Mouse (Mus musculus): ENCODE measurements around the gene Shroom1.

Gene Shroom1

DNA sequence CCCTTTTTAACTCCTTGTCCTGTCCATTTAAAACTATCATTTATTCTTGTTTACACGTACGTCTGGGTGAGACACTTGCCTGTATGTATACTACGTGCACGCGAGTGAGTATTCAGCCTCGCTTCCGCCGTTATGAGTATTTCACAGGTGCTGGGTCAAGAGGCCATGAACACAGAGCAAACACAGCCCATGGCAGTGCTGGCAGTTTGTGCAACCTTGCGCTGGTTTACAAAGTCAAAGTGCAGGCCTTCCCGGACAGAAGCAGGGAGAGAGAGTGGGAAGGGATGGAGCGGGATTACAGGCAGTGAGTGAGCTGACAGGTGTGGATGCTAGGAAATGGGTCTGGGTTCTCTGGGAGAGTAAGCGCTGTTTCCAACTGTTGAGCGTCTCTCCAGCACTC is 10.8 kb upstream of the Shroom1 start:
- DNase-seq (ENCODE audit: low read depth, low spot score) = no peak

GRCm38 (mm10) chr11:53447996-53448395 is 9.0 kb upstream of the Shroom1 start:
- DNase-seq (ENCODE audit: low read depth, low spot score) = no peak

DNA sequence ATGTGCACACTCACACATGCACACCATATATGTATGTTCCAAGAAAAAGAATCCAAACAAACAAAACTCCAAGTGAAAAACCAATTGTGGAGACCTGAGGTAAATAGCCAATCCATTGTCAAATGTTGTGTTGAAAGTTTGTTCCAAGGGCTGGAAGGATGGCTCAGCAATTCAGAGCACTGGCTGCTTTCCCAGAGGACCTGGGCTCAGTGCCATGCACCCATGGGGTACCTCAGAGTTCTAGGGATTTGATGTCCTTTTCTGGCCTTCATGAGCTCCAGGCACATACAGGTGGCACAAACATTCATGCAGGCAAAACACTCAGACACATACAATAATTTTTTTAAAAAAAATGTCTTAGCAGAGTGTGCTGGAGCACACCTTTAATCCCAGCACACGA is 8.5 kb upstream of the Shroom1 start:
- no peak for DNase-seq (ENCODE audit: low read depth, low spot score)

DNA sequence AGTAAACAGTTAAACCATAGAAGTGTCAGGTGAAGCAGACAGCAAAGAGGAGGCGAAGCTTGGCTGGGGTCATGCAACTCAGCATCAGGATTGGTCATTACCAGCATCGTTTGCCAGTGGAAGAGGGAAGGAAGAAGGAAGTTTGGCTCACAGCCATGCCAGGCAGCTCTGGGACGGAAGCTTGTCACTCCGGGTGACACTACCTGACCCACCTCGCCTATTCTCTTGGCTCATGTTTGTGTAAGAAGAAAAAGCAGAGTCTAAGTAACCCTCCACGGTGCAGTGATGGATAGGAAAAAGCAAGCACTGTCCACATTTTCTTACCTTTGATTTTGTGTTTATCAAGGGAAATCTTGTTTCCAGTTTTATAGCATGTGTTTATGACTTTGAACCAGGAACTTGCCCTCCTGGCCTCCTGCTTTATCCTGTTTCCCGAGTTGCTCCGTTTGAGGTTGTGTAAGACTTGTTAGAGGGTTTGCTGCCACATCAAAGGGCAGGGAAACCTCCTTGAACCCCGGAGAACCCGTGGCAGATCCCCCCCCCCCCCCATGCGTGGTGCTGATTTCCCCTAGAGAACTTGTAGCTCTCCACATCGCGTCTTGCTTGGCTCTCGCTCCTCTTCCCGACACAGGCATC is 6.8 kb upstream of the Shroom1 start:
- no peak for DNase-seq (ENCODE audit: low read depth, low spot score)

GRCm38 (mm10) chr11:53451361-53451760 is 5.6 kb upstream of the Shroom1 start:
- DNase-seq (ENCODE audit: low read depth, low spot score) = no peak

GRCm38 (mm10) chr11:53452396-53452795 is 4.6 kb upstream of the Shroom1 start:
- no peak for DNase-seq (ENCODE audit: low read depth, low spot score)

- no peak for DNase-seq (ENCODE audit: low read depth, low spot score)
Measured at GRCm38 (mm10) chr11:53453031-53453430, 4.0 kb upstream of the Shroom1 start.

DNA sequence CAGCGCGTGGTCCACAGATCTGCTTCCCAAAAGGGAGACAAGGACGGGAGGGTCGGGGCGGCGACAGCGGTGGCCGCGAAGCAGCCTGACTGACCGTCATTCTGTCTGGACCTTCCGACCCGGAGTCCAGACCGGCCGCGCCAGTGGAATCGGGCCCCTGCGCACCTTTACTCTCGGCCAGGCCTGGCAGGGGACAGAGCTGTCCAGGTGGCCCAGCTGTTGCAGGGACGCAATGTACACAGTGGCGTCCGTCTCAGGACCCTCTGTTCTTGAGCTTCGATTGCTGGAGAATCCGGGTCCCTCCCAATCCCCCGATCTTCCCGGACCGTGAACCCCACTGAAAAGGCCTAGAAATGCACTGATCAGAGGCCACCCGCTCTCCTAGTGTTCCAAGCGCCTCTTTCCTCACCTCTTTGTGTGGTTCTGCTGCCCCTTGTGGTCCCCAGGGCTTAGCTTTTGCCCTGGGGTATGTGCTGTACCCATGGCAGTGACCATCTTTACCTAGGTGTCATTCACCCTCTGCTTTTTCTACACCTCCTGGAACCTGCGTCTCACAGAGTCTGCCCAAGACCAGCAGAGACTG is 458 bp downstream of the Shroom1 start:
- DNase-seq (ENCODE audit: low read depth, low spot score) = no peak

DNA sequence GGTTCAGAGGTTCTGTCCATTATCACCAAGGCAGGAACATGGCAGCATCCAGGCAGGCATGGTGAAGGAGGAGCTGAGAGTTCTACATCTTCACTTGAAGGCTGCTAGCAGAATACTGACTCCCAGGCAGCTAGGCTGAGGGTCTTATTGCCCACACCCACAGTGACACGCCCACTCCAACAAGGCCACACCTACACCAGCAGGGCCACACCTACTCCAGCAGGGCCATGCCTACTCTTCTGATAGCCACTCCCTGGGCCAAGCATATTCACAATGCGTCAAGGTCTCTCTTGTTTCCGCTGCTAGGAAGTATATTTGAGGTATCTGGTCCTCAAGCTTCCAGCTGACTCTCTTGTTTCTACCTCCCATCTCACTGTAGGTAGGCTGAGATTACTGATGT is 2.0 kb downstream of the Shroom1 start:
- DNase-seq (ENCODE audit: low read depth, low spot score) = no peak

GRCm38 (mm10) chr11:53460192-53460591 is 3.2 kb downstream of the Shroom1 start:
- no peak for DNase-seq (ENCODE audit: low read depth, low spot score)

GRCm38 (mm10) chr11:53461727-53462126 is 4.7 kb downstream of the Shroom1 start:
- no peak for DNase-seq (ENCODE audit: low read depth, low spot score)

GRCm38 (mm10) chr11:53463551-53464424 is 6.8 kb downstream of the Shroom1 start:
- DNase-seq (ENCODE audit: low read depth, low spot score) = no peak

GRCm38 (mm10) chr11:53466231-53466971 is 9.4 kb downstream of the Shroom1 start:
- DNase-seq (ENCODE audit: low read depth, low spot score) = peak; percentile 20

- DNase-seq (ENCODE audit: low read depth, low spot score) = no peak
Measured at GRCm38 (mm10) chr11:53469294-53469967, 12.4 kb downstream of the Shroom1 start.

GRCm38 (mm10) chr11:53469968-53470695 is 13.1 kb downstream of the Shroom1 start, which contains the start of gene Gm9837:
Gene Gm9837, minus strand, starts transcription at chr11:53470479.
- DNase-seq (ENCODE audit: low read depth, low spot score) = peak; percentile 74

DNA sequence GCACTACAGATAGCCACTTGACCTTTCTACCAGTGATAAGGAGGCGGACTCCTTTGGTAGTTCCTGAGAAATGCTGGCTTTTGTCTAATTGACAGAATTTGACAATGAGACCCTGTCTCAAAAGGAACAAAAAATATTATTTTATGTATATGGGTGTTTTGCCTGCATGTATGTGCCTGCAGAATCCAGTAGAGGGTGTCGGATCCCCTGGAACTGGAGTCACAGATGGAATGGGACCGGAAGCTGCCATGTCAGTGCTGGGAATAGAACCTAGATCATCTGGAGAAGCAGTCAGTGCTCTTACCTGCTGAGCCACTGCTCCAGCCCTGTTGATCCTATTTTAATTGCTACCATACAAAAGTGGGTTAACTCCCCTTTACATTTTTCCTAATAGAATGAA is 15.7 kb downstream of the Shroom1 start:
- DNase-seq (ENCODE audit: low read depth, low spot score) = no peak

GRCm38 (mm10) chr11:53475620-53476019 is 18.6 kb downstream of the Shroom1 start:
- no peak for DNase-seq (ENCODE audit: low read depth, low spot score)

DNA sequence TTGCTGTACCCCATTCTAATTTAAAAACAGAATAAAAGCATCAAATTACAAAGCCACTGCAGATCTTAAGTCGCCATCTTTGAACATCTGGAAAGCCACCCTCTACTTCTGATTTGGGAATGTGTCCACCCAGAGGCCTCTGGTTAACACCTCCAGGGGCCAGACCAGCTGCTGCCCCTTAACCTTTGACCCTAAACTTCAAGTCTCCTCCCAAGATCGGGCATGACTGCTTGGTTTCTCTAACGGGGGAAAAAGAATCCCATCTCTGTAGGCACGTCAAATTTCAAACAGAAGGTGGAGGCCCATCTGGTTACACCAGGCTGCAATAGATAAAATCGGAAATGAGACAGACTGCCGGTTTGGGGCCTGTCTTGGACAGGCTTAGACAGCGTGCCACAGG is 20.8 kb downstream of the Shroom1 start:
- no peak for DNase-seq (ENCODE audit: low read depth, low spot score)

GRCm38 (mm10) chr11:53478383-53479170 is 21.6 kb downstream of the Shroom1 start:
- DNase-seq (ENCODE audit: low read depth, low spot score) = no peak
